Mouse (Mus musculus): Measurements from ENCODE around the gene Pcbd2. TPM values are rescaled to one million over a fixed set of nuclear protein-coding genes. Genes with fewer than 3 reads are reported as not detected.

The Pcbd2 gene
- total RNA-seq, 2 experiments from 2014 or later: 42.2 to 45.7 TPM

Other genes starting within 250 kb of the Pcbd2 start
- 10 to 100 TPM; 64.5 to 66.8 TPM for gene Dbn1, start 239.3 kb upstream of the Pcbd2 start, total RNA-seq (2021)
- 100 to 1,000 TPM; 115 to 119 TPM for gene Pdlim7, start 213.7 kb upstream of the Pcbd2 start, total RNA-seq (2021)
- 1 to 10 TPM; 1.0 to 1.1 TPM for gene Dok3, start 198.1 kb upstream of the Pcbd2 start, total RNA-seq (2021)
- 10 to 100 TPM; 16.9 to 18.5 TPM for gene Ddx41, start 190.7 kb upstream of the Pcbd2 start, total RNA-seq (2021)
- 10 to 100 TPM; 21.2 to 24.0 TPM for gene Fam193b, start 156.2 kb upstream of the Pcbd2 start, total RNA-seq (2021)
- 100 to 1,000 TPM; 116 to 121 TPM for gene Tmed9, start 153.6 kb upstream of the Pcbd2 start, total RNA-seq (2021)
- gene B4galt7, start 127.5 kb upstream of the Pcbd2 start, total RNA-seq (2021): 10 to 100 TPM; 12.2 to 12.5 TPM
- gene Caml, start 104.4 kb upstream of the Pcbd2 start, total RNA-seq (2021): 10 to 100 TPM; 16.2 to 17.7 TPM
- 10 to 100 TPM; 33.8 to 34.3 TPM for gene Ddx46, start 92.3 kb upstream of the Pcbd2 start, total RNA-seq (2021)
- 10 to 100 TPM; 77.3 to 82.3 TPM for gene B230219D22Rik, start 34.2 kb upstream of the Pcbd2 start, total RNA-seq (2021)
- 10 to 100 TPM; 35.7 to 36.6 TPM for gene Txndc15, start 12.7 kb upstream of the Pcbd2 start, total RNA-seq (2021)
- gene Catsper3, start 57.2 kb downstream of the Pcbd2 start, total RNA-seq (2021): under 1 TPM in 1 of 2 experiments, not detected in 1; 0.33 TPM
- not detected for gene Pitx1, start 108.8 kb downstream of the Pcbd2 start, total RNA-seq (2021)

Data from heart, postnatal 4 days (tissue).